Mouse (Mus musculus) forebrain, embryonic 16.5 days (tissue): Measurements from ENCODE around the gene Atg7. TPM values are rescaled to one million over a fixed set of nuclear protein-coding genes. Genes with fewer than 3 reads are reported as not detected.

Experiments
- ATAC-seq: fragments of 200-750 bp; cut with Nextera tagmentation; 2 replicates; pipeline ENCODE4 v1.8.0; 2017; ENCODE audit warnings: mild to moderate bottlenecking, moderate library complexity
- H3K27ac ChIP-seq: fragments of 300-500 bp; sonication (generic); 2 replicates; pipeline ENCODE4 v1.5.1; 2014; ENCODE audit warnings: low read length, control low read depth
- H3K27me3 ChIP-seq: fragments of 300-500 bp; sonication (generic); replicated peaks from 2 replicates; pipeline ENCODE4 v1.6.1; 2014; ENCODE audit warnings: low read length; ENCODE audit not compliant: control insufficient read depth, insufficient read depth
- H3K36me3 ChIP-seq: fragments of 300-500 bp; sonication (generic); 2 replicates; pipeline ENCODE4 v1.6.1; 2014; ENCODE audit not compliant: control insufficient read depth, insufficient read depth
- H3K4me1 ChIP-seq: fragments of 300-500 bp; sonication (generic); replicated peaks from 2 replicates; pipeline ENCODE4 v1.6.1; 2014; ENCODE audit warnings: low read length; ENCODE audit not compliant: control insufficient read depth, insufficient read depth
- H3K4me2 ChIP-seq: fragments of 300-500 bp; sonication (generic); 2 replicates; pipeline ENCODE4 v1.6.1; 2014; ENCODE audit warnings: mild to moderate bottlenecking, low read length, control low read depth
- H3K4me3 ChIP-seq: fragments of 300-500 bp; sonication (generic); replicated peaks from 2 replicates; pipeline ENCODE4 v1.5.1; 2014; ENCODE audit warnings: mild to moderate bottlenecking, low read length, control low read depth
- H3K9ac ChIP-seq: fragments of 300-500 bp; sonication (generic); replicated peaks from 2 replicates; pipeline ENCODE4 v1.6.1; 2014; ENCODE audit warnings: low read depth, low read length, control low read depth
- H3K9me3 ChIP-seq: fragments of 300-500 bp; sonication (generic); 2 replicates; pipeline ENCODE4 v1.6.1; 2016; ENCODE audit warnings: low read length; ENCODE audit not compliant: control insufficient read depth
- WGBS: fragments of 180-500 bp; shearing (Covaris S2); extraction: QIAGEN DNeasy Blood & Tissue Kit; methylation state at CpG from one replicate; pipeline ENCODE4 v1.1.7; 2014; 5-methylcytosine and 5-hydroxymethylcytosine counted together
- polyA plus RNA-seq: library from polyadenylated mRNA; unstranded; fragments of >200 nt; fragmentation: Nextera tagmentation; extraction: Ambion mirVana; gene quantifications from 2 replicates; pipeline ENCODE4 v1.2.1, GENCODE M21; 2015

Atg7 gene
- polyA plus RNA-seq, 1 experiment from 2014 or later = 23.2 TPM

- no peak for ATAC-seq
- no peaks in the 10 kb centered on the region for H3K4me1 ChIP-seq
- 18% methylated on average over 9 of the region's 9 CpGs for WGBS
- no peak overlapping the region for H3K27ac ChIP-seq
- no peaks in the 10 kb centered on the region for H3K9me3 ChIP-seq
- no peak overlapping the region for H3K4me2 ChIP-seq
- H3K27me3 ChIP-seq = no peaks in the 10 kb centered on the region
- H3K4me3 ChIP-seq = no peak overlapping the region
- peaks cover 3% of the 10 kb centered on the region; the same call in 1 of the 2 replicates for H3K36me3 ChIP-seq
- H3K9ac ChIP-seq = no peak overlapping the region
Measured at GRCm38 (mm10) chr6:114682092-114682711, 39.3 kb downstream of the Atg7 start.

- Histone ChIP-seq H3K4me1 (no peaks in the 10 kb centered on the region), H3K9ac (no peak overlapping the region), H3K36me3 (no peaks in the 10 kb centered on the region), H3K27me3 (no peaks in the 10 kb centered on the region), H3K9me3 (no peaks in the 10 kb centered on the region), H3K4me2 (no peak overlapping the region), H3K4me3 (no peak overlapping the region), H3K27ac (no peak overlapping the region)
- 94% methylated on average over 1 of the region's 1 CpGs for WGBS
- ATAC-seq = no peak
Measured at GRCm38 (mm10) chr6:114683741-114684140, 40.8 kb downstream of the Atg7 start.

- Histone ChIP-seq H3K27me3 (no peaks in the 10 kb centered on the region), H3K36me3 (no peaks in the 10 kb centered on the region), H3K27ac (no peak overlapping the region), H3K4me1 (no peaks in the 10 kb centered on the region), H3K4me2 (no peak overlapping the region), H3K9me3 (no peaks in the 10 kb centered on the region), H3K4me3 (no peak overlapping the region), H3K9ac (no peak overlapping the region)
- no peak for ATAC-seq
- WGBS = 64% methylated on average over 3 of the region's 3 CpGs
Measured at GRCm38 (mm10) chr6:114684407-114684806, 41.5 kb downstream of the Atg7 start.

- Histone ChIP-seq H3K36me3 (no peaks in the 10 kb centered on the region), H3K4me3 (no peak overlapping the region), H3K27me3 (no peaks in the 10 kb centered on the region), H3K9me3 (no peaks in the 10 kb centered on the region), H3K9ac (no peak overlapping the region), H3K27ac (no peak overlapping the region), H3K4me2 (no peak overlapping the region), H3K4me1 (no peaks in the 10 kb centered on the region)
- 88% methylated on average over 1 of the region's 1 CpGs for WGBS
- no peak for ATAC-seq
Measured at GRCm38 (mm10) chr6:114685412-114685811, 42.5 kb downstream of the Atg7 start.

- Histone ChIP-seq H3K4me2 (no peak overlapping the region), H3K27ac (no peak overlapping the region), H3K9me3 (no peaks in the 10 kb centered on the region), H3K4me1 (peaks cover 3% of the 10 kb centered on the region; the same call in 1 of the 2 replicates), H3K27me3 (no peaks in the 10 kb centered on the region), H3K9ac (no peak overlapping the region), H3K4me3 (no peak overlapping the region), H3K36me3 (no peaks in the 10 kb centered on the region)
- 92% methylated on average over 1 of the region's 1 CpGs for WGBS
- no peak for ATAC-seq
Measured at GRCm38 (mm10) chr6:114687035-114687434, 44.1 kb downstream of the Atg7 start.

GRCm38 (mm10) chr6:114690661-114691060 lies 47.8 kb downstream of the Atg7 start:
- Histone ChIP-seq H3K4me2 (no peak overlapping the region), H3K9me3 (no peaks in the 10 kb centered on the region), H3K9ac (no peak overlapping the region), H3K27ac (no peak overlapping the region), H3K27me3 (no peaks in the 10 kb centered on the region), H3K4me1 (peaks cover 13% of the 10 kb centered on the region), H3K36me3 (no peaks in the 10 kb centered on the region), H3K4me3 (no peak overlapping the region)
- 40% methylated on average over 2 of the region's 2 CpGs for WGBS
- no peak for ATAC-seq

- Histone ChIP-seq H3K9ac (no peak overlapping the region), H3K36me3 (no peaks in the 10 kb centered on the region), H3K4me1 (peaks cover 13% of the 10 kb centered on the region), H3K27me3 (no peaks in the 10 kb centered on the region), H3K4me2 (no peak overlapping the region), H3K9me3 (no peaks in the 10 kb centered on the region), H3K4me3 (no peak overlapping the region), H3K27ac (no peak overlapping the region)
- WGBS = 83% methylated on average over 6 of the region's 6 CpGs
- ATAC-seq = 0 out of 2 replicates have a peak, but pooled peaks have one; percentile 15
Measured at GRCm38 (mm10) chr6:114691530-114691929, 48.6 kb downstream of the Atg7 start.

GRCm38 (mm10) chr6:114692691-114693090 lies 49.8 kb downstream of the Atg7 start:
- Histone ChIP-seq H3K36me3 (no peaks in the 10 kb centered on the region), H3K4me2 (no peak overlapping the region), H3K27me3 (no peaks in the 10 kb centered on the region), H3K9ac (no peak overlapping the region), H3K4me1 (peaks cover 16% of the 10 kb centered on the region), H3K27ac (peak overlapping the region; percentile 8), H3K9me3 (no peaks in the 10 kb centered on the region), H3K4me3 (no peak overlapping the region)
- 56% methylated on average over 10 of the region's 10 CpGs for WGBS
- ATAC-seq = peak; percentile 51

GRCm38 (mm10) chr6:114697646-114698490 lies 55.0 kb downstream of the Atg7 start:
- Histone ChIP-seq H3K27ac (peak overlapping the region; percentile 31; the same call in 1 of the 2 replicates), H3K4me1 (peaks cover 5% of the 10 kb centered on the region), H3K27me3 (no peaks in the 10 kb centered on the region), H3K36me3 (peaks cover 3% of the 10 kb centered on the region; the same call in 1 of the 2 replicates), H3K4me3 (no peak overlapping the region), H3K9ac (no peak overlapping the region), H3K4me2 (no peak overlapping the region), H3K9me3 (no peaks in the 10 kb centered on the region)
- WGBS = 48% methylated on average over 9 of the region's 9 CpGs
- ATAC-seq = peak; percentile 45
